Mouse (Mus musculus) lung, postnatal 25 days (tissue): ENCODE measurements around the gene Spaar.
A peak's percentile ranks its signal among the peaks of the same experiment; 100 is the strongest.
"Not testable (repeated sequence)": the region's sequence is repeated elsewhere in the genome, so short reads cannot be mapped to it uniquely, and the experiment has no call there.

ENCODE experiments used
- DNase-seq: peaks from one replicate; pipeline ENCODE4 v3.0.0; 2022; ENCODE audit warnings: low spot score

Gene Spaar

DNA sequence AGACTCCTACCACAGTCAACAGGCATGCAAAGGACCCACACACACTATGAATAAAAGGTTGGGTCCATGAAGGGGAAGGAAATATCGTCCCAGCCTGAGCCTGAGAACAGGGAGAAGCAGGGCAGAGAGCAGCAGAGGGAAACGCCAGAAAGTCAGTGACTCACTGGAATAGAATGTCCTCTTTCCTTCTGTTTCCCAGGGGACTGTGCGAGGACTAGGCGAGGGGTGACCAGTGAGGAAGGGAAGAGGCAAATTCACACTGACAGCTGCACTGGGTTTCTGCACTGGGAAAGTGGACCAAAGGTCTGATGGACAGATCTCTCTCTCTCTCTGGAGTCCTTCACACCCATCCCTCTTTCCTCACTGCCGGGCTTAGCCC, 1.3 kb upstream of the Spaar start:
- peak; percentile 88 for DNase-seq

DNA sequence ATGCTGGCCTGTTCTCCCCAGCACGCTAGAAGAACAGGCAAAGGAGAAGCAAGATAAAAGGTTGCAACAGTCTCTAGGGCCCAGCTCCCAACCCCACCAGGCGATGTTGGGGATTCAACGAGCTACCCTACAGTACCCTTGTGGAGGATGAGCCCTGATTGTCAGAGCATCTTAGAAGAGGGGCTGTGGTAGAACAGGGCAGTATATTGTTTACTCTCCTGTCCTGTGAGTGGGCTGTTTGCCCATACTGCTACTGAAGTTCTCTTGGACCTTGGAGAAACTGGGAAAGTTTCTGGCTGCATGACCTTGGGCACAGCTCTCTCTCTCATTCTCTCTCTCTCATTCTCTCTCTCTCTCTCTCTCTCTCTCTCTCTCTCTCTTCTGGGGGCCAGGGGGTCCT, 708 bp upstream of the Spaar start:
- no peak for DNase-seq

DNA sequence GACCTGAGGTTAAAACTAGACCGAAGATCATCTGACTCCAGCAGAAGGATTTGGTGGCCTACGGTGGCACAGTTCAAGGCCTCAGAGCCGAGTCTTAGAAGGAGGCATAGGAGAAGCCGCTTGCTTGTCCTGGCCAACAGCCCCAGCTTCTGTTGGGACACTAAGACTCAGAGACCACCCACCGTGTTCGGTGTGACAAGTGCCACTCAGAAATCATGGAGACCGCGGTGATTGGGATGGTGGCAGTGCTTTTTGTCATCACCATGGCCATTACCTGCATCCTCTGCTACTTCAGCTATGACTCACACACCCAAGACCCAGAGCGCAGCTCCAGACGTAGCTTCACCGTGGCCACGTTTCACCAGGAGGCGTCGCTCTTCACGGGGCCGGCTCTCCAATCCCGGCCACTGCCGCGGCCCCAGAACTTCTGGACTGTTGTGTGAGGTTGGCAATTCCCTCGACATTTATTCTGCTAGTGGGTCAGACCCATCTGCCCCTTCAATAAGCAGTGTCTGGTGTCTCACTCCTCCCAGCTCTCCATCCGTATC, 990 bp downstream of the Spaar start:
- DNase-seq = no peak

DNA sequence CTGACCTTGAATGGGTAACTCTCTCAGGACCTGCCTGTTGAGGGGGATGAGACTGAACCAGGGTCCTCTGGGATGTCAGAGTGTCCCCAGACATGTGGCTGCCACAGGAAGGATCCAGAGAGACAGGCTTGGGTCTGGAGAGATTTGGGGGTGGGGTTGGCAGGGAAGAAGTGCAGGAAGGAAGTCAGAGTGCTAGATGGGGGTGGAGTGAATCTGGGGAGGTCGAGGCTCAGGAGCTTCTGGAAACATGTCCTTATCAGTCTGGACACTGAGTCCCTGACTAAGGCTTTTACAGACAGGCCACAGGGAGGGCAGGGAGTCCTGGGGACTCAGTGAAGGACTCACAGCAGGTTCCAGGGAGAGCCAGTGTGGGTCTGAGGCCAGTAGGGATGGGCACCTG, 2.3 kb downstream of the Spaar start:
- no peak for DNase-seq

DNA sequence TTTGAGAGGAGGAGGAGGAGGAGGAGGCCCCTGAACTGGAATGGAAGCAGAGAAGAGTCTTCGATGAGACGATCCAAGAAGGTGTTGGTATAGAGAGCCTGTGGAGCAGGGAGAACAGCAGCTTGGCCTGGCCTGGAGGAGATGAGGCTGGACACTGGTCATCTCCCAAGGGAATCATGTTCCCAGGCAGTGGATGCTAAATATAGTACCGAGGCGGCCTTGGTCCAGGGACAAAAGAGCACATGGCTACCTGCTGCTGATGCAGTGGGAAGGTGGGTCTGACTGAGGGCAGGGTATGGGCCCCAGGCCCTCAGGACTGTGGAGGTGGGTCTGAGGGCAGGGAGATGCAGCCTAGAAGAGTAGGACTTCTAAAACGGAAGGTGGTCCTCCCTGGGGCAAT, 3.4 kb downstream of the Spaar start:
- DNase-seq = no peak

DNA sequence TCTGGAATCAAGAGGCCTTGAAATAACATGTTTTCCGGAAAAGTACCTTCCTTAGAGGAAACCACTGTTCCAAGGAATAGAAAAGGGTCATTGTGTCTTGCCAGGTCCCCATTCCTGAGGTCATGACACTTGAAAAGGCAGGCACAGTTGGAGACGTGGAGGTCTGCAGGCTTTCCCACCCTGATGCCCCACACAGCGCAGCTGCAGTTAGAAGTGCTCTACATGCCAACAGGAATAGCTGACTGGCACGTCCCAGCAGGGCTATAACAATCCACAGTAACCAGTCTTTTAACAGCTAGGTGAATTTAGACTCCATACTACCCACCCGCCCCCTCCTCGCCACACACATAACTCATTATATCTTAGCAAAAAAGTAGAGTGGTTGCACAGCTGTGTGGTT, 7.3 kb downstream of the Spaar start:
- no peak for DNase-seq

DNA sequence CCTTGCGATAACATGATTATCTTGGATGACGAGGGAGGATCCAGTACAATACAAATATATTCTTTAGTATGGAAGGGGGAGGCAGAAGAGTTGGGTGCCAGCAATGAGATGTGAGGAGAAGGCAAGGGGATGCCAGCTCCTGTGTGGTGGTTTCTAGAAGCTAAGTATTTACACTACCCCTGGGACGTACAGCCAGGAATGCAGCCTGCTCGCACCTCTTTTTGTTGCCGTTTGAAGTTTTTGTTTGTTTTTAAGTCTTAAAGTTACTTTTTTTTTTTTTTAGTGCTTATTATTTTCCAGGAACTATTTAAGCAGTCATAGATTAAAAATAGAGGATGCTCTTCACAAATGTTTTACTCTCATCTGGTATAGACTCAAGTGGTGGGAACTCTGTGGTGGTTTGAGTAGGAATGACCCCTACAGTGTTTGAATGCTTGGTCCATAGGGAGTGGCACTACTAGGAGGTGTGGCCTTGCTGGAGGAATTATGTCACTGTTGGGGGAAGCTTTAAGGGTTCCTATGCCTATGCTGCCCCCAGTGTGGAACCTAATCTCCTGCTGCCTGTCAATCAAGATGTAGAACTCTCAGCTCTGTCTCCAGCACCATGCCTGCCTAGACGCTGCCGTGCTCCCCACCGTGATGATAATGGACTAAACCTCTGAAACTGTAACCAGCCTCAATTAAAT, 9.3 kb downstream of the Spaar start:
- no peak for DNase-seq

DNA sequence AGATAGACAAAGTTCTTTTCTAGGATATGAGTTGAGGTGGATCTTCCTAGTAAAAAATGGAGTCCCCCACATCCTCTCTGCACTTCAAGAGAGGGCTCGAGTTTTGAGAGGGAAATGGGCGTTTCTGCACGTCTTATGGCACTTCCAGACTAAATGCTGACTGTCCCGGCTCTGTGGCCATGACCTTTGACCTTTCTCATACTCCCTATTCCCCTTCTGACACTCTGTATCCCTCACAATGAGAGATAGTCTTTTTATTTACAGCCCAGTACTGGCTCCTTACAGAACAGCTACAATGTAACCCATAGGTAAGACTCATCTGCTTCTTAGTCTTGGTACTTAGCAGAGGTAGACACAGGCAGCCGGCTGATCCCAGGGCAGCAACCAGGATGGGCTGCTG, 11.7 kb downstream of the Spaar start:
- no peak for DNase-seq

DNA sequence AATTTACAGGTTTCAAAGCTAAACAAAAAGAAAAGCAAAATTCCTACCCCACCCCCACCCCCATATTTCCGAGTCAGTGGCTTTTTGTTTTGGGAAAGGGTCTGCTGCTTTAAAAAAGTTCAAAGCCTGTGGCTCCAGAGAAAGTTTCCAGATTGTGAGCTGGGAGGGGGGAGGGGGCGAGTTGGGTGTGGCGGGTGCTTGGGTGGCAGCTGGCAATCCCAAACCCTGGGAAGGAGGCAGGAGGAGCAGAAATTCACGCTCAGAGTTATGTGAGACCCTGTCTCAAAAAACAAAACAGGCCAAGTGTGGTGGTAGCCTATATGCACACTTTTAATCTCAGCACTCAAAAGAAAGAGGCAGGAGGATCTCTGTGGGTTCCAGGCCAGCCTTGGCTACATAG, 12.8 kb downstream of the Spaar start:
- no peak for DNase-seq

DNA sequence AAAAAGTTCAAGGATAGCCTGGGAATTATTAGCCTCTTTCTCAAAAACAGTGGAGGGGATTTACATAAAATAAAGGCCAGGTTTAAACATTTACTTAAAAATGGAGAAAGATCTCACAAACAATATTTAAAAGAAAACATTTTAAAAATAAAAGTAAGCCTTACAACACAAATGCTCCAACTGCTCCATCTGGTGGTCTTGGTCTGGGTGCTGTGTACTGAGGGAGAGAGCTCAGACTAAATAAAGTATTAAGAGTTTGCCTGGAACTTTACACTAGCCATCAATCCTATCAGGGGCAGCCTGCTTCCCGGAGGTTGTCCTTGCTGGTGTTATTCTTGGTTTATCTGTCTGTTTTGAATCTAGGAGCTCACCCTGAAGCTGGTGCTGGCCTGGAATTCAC, 13.3 kb downstream of the Spaar start:
- DNase-seq = no peak

DNA sequence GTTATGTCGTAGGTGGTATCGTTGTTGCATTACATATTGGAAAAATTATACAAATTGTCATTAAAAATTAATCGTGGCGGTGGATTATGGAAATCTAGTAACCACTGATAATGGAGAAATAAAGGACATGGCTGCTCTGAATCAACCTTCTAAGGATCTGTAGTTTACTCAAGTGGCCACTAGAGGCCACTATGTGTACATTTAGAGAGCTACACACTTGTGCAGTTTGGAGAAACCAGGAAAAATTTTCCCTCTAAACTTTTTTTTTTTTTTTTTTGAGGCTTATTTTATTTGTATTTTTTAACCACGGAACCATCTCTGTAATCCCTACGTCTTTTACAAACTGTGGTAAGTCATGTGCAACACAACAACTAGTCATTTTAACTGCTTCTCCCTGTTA, 15.4 kb downstream of the Spaar start:
- peak; percentile 55 for DNase-seq

DNA sequence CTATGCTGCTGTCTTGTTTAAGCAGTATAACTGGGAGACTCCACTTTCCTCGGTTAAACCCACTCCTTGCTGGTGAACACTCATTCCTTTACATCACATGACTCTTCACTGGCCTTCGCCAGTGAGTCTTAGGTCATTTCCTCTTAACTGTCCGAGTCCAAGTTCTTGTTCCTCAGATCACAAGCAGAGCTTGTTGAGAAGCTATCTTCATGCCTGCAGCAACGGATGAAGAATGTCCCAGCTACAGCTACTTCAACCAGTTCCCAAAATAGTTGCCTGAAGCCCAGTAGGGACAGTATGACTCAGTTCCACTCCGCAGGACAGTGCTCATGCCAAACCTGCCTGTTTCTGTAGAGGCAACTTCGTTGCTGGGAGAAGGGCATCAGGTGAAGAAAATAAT, 27.4 kb downstream of the Spaar start:
- DNase-seq = no peak

DNA sequence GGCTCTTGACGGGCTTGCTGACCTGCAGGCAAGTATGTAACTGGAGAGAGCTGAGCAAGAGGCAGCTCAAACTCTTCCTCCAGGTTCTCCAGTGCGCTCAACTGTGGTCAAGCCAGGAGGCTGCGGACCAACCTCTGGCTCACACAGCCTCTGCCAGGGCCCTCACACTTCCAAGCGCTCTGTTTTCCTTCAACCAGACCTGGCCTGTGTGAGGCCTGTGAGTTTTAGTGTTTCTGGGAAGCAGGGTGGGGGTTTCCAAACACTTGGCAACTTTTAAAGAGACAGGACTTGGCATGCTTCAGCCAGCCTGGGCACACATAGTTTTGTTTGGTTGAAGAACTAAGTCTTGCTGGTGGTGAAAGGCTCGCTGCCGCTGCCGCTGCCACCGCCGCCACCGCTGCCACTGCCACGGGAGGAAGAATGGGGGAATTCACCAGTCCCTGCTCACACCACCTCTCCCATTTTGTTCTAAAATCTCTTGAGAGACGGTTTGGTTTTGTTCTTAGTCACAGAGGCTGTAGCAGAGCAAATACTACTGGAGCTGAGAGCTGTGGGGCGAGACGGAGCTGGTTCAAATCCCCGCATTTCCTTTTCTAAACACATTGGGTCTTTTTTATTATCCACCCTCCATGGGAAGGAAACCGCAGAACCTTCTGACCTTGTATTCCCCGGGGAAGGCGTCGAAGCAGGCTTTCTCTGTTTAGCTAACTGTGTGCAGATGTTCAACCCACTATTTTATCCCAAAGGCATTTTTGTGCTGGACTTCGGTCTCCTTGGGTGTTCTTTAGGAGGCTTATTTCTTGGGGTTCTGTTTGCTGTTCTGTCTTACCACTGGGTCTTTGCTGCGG, 30.0 kb downstream of the Spaar start:
- DNase-seq = peak; percentile 48

DNA sequence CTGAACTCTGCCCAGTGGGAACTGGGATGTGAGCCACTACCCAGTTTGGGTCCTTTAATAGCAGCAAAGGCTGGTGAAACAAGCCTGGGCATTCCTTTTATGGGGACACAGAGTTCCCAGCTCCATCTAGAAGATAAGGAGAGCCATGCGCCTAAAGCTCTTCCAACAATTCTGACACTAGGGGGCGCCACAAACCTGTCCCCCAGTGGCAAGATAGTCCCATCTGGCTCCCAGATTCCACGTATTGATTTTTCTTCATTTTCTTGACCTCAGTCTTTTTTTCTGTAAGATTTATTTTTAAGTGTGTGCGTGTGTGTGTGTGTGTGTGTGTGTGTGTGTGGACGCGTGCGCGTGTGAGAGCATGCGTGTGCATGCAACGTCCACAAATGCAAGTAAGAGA, 30.6 kb downstream of the Spaar start:
- DNase-seq = peak; percentile 61

DNA sequence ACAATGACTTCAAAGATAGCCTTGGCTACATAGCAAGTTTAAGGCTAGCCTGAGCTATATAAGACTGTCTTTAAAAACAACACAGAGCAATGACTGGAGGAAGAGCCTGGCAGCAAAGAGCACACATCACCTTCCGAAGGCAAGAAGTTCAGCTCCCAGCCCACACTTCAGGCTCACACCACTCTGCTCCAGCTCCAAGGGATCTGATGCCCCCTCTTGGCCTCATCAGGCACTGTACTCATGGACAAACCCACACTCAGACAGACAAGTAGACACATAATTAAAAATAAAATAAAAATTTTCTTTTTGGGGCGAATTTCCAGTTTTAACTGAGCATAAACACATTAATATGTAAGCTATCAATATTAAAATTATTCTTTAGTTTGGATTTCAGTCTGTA, 31.5 kb downstream of the Spaar start:
- no peak for DNase-seq

DNA sequence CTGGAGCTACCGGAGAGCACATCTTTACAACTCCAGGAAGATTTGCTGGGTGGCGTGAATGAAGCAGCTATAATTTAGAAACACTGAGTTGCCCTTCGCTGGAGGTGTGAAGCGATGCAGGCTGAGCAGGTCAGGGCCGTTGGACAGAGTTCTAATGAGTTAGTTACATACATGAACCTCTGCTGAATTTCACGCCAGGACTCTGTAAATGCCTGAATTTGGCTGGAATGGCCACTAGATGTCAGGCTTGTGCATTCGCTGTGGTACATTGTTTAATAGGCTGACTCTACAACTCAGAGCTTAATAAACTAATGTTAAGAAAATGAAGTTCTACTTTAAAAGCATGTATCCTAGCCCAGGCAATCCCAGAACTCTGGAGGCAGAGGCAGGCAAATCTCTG, 33.6 kb downstream of the Spaar start:
- DNase-seq = peak; percentile 72

DNA sequence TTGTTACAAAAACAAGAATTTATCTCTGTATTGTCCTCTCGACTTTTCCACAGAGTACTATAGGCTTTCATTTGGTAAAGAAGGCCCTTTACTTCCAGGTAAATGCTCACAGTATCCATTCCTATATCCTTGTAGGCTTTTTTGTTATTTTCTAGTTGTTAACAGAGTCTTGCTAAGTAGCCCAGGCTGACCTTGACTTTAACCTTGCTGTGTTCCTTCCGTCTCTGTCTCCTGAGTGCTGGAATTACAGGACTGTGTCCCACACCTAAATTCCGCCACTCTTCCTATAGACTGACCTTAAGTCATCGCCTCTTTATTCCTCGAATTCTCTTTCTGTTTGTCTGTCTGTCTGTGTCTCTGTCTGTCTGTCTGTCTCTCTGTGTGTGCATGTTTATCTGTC, 38.5 kb downstream of the Spaar start:
- no peak for DNase-seq

DNA sequence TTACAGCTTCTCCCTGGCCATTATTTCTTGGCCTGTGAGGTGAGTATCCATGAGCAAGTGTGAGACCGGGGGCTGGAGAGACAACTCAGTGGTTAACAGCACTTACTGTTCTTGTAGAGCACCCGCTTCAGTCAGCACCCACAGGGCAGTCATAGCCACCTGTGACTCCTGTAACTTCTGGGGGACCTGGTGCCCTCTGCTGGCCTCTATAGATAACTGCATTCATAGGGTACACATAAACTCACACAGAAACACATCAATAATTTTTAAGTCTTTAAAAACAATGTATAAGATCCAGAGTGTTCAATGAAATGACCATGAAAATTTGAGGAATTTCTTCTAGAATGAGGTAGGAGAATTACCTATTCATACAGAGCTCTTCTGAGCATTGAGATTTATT, 39.5 kb downstream of the Spaar start:
- no peak for DNase-seq

DNA sequence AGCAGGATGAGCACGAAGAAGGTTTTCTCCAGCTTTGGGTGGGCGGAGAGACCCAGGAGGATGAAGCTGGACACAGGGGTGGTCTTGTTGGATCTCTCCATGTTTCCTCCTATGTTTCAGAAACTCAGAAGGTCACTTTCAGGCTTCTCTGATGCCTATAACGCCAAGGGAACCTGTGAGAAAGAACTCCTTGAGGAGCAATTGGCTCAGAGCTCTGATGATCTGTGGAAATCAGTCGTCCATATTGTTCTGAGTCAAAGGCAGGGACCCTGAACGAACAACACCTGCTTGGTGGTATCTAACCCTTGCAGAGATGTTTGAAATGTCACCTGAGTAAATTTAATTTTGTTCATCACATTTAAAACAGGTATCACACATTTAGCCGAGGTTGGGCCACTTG, 41.1 kb downstream of the Spaar start, which contains the start of gene Olfr159:
Gene Olfr159 (minus strand): TSS at position 101 of the 400 bp plus-strand sequence.
- no peak for DNase-seq

DNA sequence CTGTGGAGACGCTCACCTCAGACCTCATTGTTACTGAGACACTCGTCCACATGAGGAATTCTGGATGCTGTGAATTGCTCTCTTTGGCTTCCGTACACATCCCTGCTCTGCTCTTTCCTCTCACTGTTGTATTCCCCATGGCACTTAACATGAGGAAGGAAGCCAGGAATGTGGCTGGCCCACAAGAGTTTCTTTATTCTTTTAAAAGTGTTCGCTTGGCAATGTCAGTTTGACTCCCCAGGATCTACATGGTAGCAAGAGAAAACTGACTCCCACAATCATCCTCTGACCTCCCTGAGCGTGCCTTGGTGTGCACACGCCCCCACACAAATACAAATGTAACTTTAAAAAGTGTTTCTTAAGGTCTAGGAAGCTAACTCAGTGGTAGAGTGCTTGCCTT, 41.8 kb downstream of the Spaar start:
- DNase-seq = no peak

DNA sequence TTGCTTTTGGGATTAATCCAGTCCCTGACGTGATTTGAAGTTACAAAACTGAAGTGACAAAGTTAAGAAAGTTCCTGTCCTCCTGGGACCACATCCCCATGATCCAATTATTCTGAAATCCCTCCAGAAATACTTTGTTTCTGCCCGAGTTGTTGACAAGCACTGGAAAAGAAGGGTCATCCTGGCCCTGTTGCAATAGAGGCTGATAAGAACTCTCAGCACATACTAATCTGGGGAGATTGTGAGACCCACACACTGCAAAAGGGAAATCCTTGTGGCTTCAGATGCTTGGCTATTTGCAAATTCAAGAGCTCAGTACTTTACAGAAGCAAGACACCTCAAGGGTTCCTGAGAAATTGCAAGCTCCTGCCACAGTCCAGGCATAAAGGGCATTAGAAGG, 42.5 kb downstream of the Spaar start:
- DNase-seq = no peak

DNA sequence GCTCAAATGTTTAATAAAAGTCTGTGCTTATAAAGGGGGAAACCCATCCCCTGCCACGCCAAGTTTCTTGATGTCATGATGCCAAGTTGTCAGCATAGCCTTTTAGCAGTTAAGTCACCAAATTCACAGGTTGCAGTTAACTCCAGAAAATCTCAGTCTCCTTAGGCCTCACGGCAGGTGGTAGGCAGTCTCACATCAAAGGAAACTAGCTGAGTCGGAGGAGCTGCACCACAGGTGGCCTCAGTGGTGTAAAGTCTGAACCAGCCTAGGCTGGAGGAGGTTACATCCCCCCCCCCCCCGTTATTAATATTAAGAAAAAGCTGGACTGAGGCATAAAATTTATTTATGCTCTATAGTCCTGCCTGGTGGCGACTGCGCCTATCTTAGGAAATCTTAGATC, 65.5 kb downstream of the Spaar start:
- no peak for DNase-seq

DNA sequence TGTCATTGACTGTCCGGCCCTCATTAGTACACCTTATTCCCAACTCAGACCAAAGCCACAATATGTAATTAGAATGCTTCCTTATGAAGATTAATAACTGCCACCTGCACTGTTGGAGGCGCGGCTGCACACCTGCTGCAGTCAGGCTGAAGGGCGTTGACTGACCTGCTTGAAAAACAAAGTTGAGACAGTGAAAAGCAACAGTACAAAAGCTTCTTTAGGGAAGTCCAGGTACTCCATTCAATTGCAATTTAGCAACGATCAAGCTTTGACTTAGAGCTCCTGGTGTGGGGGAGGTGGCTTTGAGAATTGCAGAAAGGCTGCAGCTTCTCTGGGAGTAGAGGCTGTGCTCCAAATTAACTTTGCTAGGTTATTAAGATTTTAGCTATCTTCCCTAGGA, 66.0 kb downstream of the Spaar start:
- DNase-seq = not testable (repeated sequence)
